Mouse (Mus musculus) forebrain, embryonic 14.5 days (tissue): ENCODE results near the gene Clk1. TPM values are rescaled to one million over a fixed set of nuclear protein-coding genes. Genes with fewer than 3 reads are reported as not detected.

Source experiments
- ATAC-seq: fragments of 200-750 bp; cut with Nextera tagmentation; 2 replicates; pipeline ENCODE4 v1.8.0; 2017; ENCODE audit warnings: mild to moderate bottlenecking, moderate library complexity
- DNase-seq: peaks from one replicate; pipeline ENCODE4 v3.0.0-alpha.2; 2015; ENCODE audit warnings: low spot score
- H3K27ac ChIP-seq: fragments of 300-500 bp; sonication (generic); 2 replicates; pipeline ENCODE4 v1.5.1; 2014; ENCODE audit warnings: low read depth, mild to moderate bottlenecking, control low read depth, low read length, moderate library complexity
- H3K27me3 ChIP-seq: fragments of 300-500 bp; sonication (generic); replicated peaks from 2 replicates; pipeline ENCODE4 v1.6.1; 2014; ENCODE audit warnings: low read length, control low read depth, mixed read lengths; ENCODE audit not compliant: control insufficient read depth, insufficient read depth
- H3K36me3 ChIP-seq: fragments of 300-500 bp; sonication (generic); 2 replicates; pipeline ENCODE4 v1.6.1; 2014; ENCODE audit warnings: low read length, control low read depth; ENCODE audit not compliant: control insufficient read depth, insufficient read depth
- H3K4me1 ChIP-seq: fragments of 300-500 bp; sonication (generic); 2 replicates; pipeline ENCODE4 v1.6.1; 2014; ENCODE audit warnings: antibody characterized with exemption, low read length, control low read depth; ENCODE audit not compliant: control insufficient read depth, insufficient read depth
- H3K4me2 ChIP-seq: fragments of 300-500 bp; sonication (generic); 2 replicates; pipeline ENCODE4 v1.6.1; 2014; ENCODE audit warnings: mild to moderate bottlenecking, control low read depth, low read length
- H3K4me3 ChIP-seq: fragments of 300-500 bp; sonication (generic); 2 replicates; pipeline ENCODE4 v1.5.1; 2014; ENCODE audit warnings: low read depth, low read length, control low read depth
- H3K9ac ChIP-seq: fragments of 300-500 bp; sonication (generic); 2 replicates; pipeline ENCODE4 v1.6.1; 2014; ENCODE audit warnings: mild to moderate bottlenecking, low read length, control low read depth, moderate library complexity
- H3K9me3 ChIP-seq: fragments of 300-500 bp; sonication (generic); replicated peaks from 2 replicates; pipeline ENCODE4 v1.6.1; 2016; ENCODE audit warnings: low read length, control low read depth, mixed read lengths; ENCODE audit not compliant: control insufficient read depth
- WGBS: fragments of 180-500 bp; shearing (Covaris S2); extraction: QIAGEN DNeasy Blood & Tissue Kit; methylation state at CpG from one replicate; pipeline ENCODE4 v1.1.7; 2014; 5-methylcytosine and 5-hydroxymethylcytosine counted together
- polyA plus RNA-seq: library from polyadenylated mRNA; unstranded; fragments of >200 nt; fragmentation: Nextera tagmentation; extraction: Ambion mirVana; gene quantifications from 2 replicates; pipeline ENCODE4 v1.2.1, GENCODE M21; 2014

The Clk1 gene
- polyA plus RNA-seq, 1 experiment from 2014 or later: 146 TPM

DNA sequence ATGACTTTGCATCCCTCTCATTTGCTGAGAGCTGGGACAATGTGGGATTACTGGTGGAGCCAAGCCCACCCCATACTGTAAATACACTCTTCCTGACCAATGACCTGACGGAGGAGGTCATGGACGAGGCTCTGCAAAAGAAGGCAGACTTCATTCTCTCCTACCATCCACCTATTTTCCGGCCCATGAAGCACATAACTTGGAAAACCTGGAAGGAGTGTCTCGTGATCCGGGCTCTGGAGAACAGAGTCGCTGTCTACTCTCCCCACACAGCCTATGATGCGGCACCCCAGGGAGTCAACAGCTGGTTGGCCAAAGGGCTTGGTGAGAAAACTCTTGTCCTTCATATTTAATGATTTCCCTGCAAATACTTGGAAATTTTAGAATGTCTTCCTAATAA lies 23.9 kb upstream of the Clk1 start:
- DNase-seq (no peak), ATAC-seq (no peak)
- Histone ChIP-seq H3K36me3 (peaks cover 34% of the 10 kb centered on the region), H3K4me1 (peaks cover 13% of the 10 kb centered on the region), H3K27me3 (no peaks in the 10 kb centered on the region), H3K27ac (no peak overlapping the region), H3K4me3 (no peak overlapping the region), H3K9me3 (no peaks in the 10 kb centered on the region), H3K9ac (no peak overlapping the region), H3K4me2 (no peak overlapping the region)
- WGBS: 96% methylated on average over 7 of the region's 7 CpGs

DNA sequence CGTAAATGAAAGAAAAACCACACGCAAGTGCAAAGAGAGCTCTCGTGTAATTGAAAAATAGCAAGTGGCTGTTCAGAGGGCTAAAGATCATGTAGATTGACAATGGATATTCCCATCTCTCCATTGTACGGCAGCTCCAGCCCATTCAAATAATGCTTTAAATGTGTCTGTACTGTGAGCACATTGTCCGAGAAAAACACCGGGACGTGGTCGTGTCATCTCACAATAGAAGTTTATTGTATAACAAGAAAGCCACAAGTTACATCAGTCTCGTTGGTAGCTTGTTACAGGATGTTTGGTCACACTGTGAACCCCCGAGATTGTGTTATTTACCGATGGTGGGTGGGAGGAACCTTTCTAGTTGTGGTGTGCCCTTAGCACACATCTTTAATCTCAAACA lies 22.0 kb upstream of the Clk1 start:
- peak overlapping the region; percentile 88 for H3K27ac ChIP-seq
- H3K4me1 ChIP-seq: peaks cover 13% of the 10 kb centered on the region
- H3K27me3 ChIP-seq: no peaks in the 10 kb centered on the region
- ATAC-seq (peak; percentile 10), DNase-seq (peak; percentile 12)
- peak overlapping the region; percentile 60 for H3K4me3 ChIP-seq
- peak overlapping the region; percentile 80 for H3K4me2 ChIP-seq
- WGBS: 5% methylated on average over 11 of the region's 11 CpGs
- H3K36me3 ChIP-seq: peaks cover 32% of the 10 kb centered on the region
- no peaks in the 10 kb centered on the region for H3K9me3 ChIP-seq
- peak overlapping the region; percentile 79 for H3K9ac ChIP-seq

GRCm38 (mm10) chr1:58445143-58445722 lies 21.4 kb upstream of the Clk1 start, which contains the start of the genes Nif3l1 and Ppil3:
TSS of gene Nif3l1 (plus strand) at chr1:58445151.
TSS of gene Ppil3 (minus strand) at chr1:58445486.
- Histone ChIP-seq H3K27me3 (no peaks in the 10 kb centered on the region), H3K4me1 (peaks cover 13% of the 10 kb centered on the region), H3K27ac (peak within 1 kb of the TSS; percentile 88), H3K4me3 (peak within 1 kb of the TSS; percentile 60), H3K9ac (peak within 1 kb of the TSS; percentile 79), H3K36me3 (peaks cover 29% of the 10 kb centered on the region), H3K9me3 (no peaks in the 10 kb centered on the region), H3K4me2 (peak within 1 kb of the TSS; percentile 80)
- DNase-seq (peak; percentile 95), ATAC-seq (peak; percentile 97)
- WGBS: under 1% methylated on average over 33 of the region's 33 CpGs

- peak overlapping the region; percentile 80 for H3K4me2 ChIP-seq
- ATAC-seq (no peak), DNase-seq (no peak)
- peaks cover 33% of the 10 kb centered on the region for H3K36me3 ChIP-seq
- peak overlapping the region; percentile 79 for H3K9ac ChIP-seq
- no peaks in the 10 kb centered on the region for H3K27me3 ChIP-seq
- WGBS: 10% methylated on average over 10 of the region's 10 CpGs
- H3K4me1 ChIP-seq: peaks cover 13% of the 10 kb centered on the region
- H3K9me3 ChIP-seq: no peaks in the 10 kb centered on the region
- peak overlapping the region; percentile 88 for H3K27ac ChIP-seq
- peak overlapping the region; percentile 60 for H3K4me3 ChIP-seq
Observed at GRCm38 (mm10) chr1:58444691-58445090, 20.8 kb upstream of the Clk1 start.

- Histone ChIP-seq H3K36me3 (peaks cover 17% of the 10 kb centered on the region), H3K4me2 (no peak overlapping the region; the same call in 1 of the 2 replicates), H3K27me3 (no peaks in the 10 kb centered on the region), H3K4me1 (peaks cover 12% of the 10 kb centered on the region), H3K9ac (no peak overlapping the region), H3K9me3 (no peaks in the 10 kb centered on the region), H3K4me3 (no peak overlapping the region), H3K27ac (no peak overlapping the region)
- WGBS: 78% methylated on average over 3 of the region's 3 CpGs
- ATAC-seq (no peak), DNase-seq (no peak)
Observed at GRCm38 (mm10) chr1:58424551-58424950, 685 bp upstream of the Clk1 start.

DNA sequence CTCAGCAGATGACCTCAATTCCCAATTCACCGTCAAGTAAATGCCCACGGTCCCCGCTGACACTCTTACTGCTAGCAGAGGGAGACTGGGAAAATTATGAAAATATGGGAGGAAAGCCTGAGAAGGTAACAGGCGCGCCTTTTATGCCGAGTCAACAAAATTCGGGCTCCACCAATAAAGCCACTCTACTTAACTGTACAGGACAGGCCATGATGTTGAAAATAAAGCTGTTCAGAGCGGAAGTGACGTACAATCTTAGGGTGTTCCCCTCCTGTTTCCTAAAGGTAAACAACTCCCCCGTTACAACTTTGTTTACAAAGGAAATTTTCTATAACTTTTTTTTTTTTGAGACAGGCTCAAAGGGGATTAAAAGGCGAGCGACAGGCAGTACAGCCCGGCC lies 987 bp downstream of the Clk1 start:
- Histone ChIP-seq H3K4me3 (peak overlapping the region; percentile 100), H3K4me2 (peak overlapping the region; percentile 72), H3K4me1 (peaks cover 12% of the 10 kb centered on the region), H3K36me3 (peaks cover 33% of the 10 kb centered on the region), H3K27ac (peak overlapping the region; percentile 98; the same call in 1 of the 2 replicates), H3K9me3 (no peaks in the 10 kb centered on the region), H3K9ac (peak overlapping the region; percentile 99), H3K27me3 (no peaks in the 10 kb centered on the region)
- ATAC-seq (peak; percentile 55; the same call in 1 of the 2 replicates), DNase-seq (peak; percentile 87)
- 11% methylated on average over 13 of the region's 13 CpGs for WGBS

GRCm38 (mm10) chr1:58420961-58421360 lies 2.9 kb downstream of the Clk1 start:
- H3K36me3 ChIP-seq: peaks cover 51% of the 10 kb centered on the region
- ATAC-seq (no peak), DNase-seq (no peak)
- 72% methylated on average over 7 of the region's 7 CpGs for WGBS
- H3K27ac ChIP-seq: no peak overlapping the region
- H3K9ac ChIP-seq: no peak overlapping the region
- no peaks in the 10 kb centered on the region for H3K27me3 ChIP-seq
- H3K4me3 ChIP-seq: no peak overlapping the region
- H3K4me2 ChIP-seq: no peak overlapping the region
- H3K9me3 ChIP-seq: no peaks in the 10 kb centered on the region
- H3K4me1 ChIP-seq: peaks cover 12% of the 10 kb centered on the region

DNA sequence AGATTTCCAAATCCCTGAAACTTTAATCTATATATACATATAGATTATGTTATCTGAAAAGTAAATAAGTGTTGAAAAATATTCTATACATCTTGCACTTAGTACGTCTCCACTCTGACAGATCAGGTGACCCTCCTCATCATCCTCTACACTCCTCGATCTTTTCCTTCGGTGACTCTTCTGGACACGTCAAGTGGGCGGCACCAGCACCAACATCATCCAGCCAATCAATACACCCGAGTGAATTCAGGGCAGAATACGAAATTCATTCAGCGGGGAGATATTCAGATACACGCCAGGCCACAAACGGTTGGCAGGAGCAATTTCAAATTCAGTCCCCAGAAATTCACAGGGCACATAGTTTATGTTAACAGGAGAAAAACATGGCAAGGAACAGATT lies 3.8 kb downstream of the Clk1 start:
- DNase-seq: no peak
- ATAC-seq: no peak
- peaks cover 58% of the 10 kb centered on the region for H3K36me3 ChIP-seq
- no peak overlapping the region for H3K27ac ChIP-seq
- WGBS: 87% methylated on average over 10 of the region's 10 CpGs
- no peaks in the 10 kb centered on the region for H3K27me3 ChIP-seq
- H3K4me2 ChIP-seq: no peak overlapping the region
- no peak overlapping the region for H3K9ac ChIP-seq
- no peaks in the 10 kb centered on the region for H3K9me3 ChIP-seq
- H3K4me3 ChIP-seq: no peak overlapping the region
- H3K4me1 ChIP-seq: peaks cover 12% of the 10 kb centered on the region

GRCm38 (mm10) chr1:58416048-58416447 lies 7.8 kb downstream of the Clk1 start:
- Histone ChIP-seq H3K36me3 (peaks cover 87% of the 10 kb centered on the region), H3K4me1 (no peaks in the 10 kb centered on the region), H3K9ac (no peak overlapping the region), H3K4me2 (no peak overlapping the region), H3K27ac (no peak overlapping the region), H3K9me3 (no peaks in the 10 kb centered on the region), H3K4me3 (no peak overlapping the region), H3K27me3 (no peaks in the 10 kb centered on the region)
- 95% methylated on average over 2 of the region's 2 CpGs for WGBS
- ATAC-seq: no peak
- DNase-seq: no peak
